Mouse (Mus musculus): ENCODE measurements around the gene Tes.
"Not testable (repeated sequence)": the region's sequence is repeated elsewhere in the genome, so short reads cannot be mapped to it uniquely, and the experiment has no call there.

Tes gene

DNA sequence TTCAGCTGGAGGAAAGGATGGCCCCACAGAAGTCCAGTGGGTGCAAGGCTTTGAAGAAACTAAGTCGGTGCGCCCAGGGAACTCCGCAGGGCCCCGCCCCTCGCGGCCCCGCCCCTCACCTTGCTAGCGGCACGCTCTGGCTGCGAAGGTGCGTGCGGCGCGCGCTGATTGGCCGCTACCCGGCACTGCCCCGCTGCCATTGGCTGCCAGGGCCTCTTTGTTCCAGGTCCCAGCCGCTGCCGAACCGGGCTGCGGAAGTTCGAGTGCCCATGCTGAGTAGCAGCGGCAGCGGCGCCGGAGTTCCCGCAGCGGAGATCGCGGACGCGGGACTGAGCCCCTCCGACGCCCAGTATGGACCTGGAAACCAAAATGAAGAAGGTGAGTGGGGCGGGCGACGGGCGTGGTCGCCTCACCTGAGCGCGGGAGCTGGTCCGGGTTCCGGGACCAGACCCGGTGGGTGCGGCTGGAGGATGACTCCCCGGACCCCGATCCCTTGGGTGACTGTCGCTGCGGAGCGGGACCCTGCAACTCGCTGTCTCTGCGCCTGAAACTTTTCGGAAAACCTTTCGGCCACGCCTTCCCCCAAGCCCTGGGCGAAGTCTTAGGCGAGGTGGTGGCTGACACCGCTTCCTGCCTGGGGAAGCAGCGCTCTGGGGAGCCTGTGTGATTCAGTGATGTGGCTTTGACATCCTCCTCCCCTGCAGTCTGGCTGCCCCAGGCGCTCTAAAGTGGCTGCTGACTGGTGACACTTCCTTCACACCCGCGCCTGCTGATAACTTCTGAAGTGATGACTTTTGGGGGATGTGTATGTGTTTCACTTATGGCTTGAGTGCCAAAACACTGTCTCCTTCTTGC is at the start of gene Tes:
TSS of gene Tes (plus strand) at position 214 of the 855 bp plus-strand sequence.
- peak; percentile 47 for DNase-seq (ENCODE audit: low read depth, low spot score)

DNA sequence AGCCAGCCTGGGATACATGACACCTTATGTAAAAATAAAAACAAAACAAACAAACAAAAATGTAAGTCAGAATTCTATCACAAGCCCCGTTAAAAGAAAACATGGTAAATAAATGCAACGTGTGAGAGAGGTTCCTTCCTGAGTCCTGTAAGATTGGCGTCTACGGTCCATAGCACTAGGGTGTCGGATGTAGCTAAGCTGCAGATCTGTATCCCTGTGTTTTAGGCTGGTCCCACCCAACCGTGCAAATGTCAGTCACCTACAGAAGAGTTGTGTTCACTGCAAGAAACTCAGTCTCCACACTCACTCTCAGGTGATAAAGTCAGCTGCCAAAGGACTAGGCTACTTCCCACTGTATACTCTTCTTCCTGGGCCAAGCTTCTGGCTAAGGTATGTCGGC is 39.1 kb upstream of the Tes start:
- no peak for DNase-seq (ENCODE audit: low read depth, low spot score)

GRCm38 (mm10) chr6:17027572-17027971 is 37.4 kb upstream of the Tes start:
- peak; percentile 45 for DNase-seq (ENCODE audit: low read depth, low spot score)

- DNase-seq (ENCODE audit: low read depth, low spot score), result no peak
These were observed 36.1 kb upstream of the Tes start for GRCm38 (mm10) chr6:17028809-17029208.

DNA sequence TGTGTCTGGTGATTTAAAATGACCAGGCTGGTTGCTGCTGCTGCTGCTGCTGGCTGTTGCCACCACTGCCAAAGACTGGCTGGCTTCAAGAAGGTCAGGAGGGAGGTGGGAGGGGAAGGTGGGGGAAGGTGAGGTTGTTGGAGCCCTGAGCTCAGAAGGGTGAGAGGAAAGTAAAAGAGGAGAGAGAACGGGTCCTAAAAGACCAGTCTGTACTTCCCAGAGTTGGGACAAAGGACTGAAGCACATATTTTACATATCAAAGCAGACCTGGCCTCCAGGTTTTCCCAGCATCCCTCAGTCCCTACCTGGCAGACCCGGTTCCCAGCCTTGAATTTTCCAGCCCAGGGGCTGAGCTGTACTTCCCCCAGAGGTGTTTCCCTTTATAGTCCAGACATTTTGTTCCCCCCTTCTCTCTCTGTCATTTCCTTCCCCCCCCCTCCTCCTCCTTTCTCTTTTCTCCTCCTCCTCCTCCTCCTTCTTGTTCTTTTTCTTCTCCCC is 32.7 kb upstream of the Tes start:
- no peak for DNase-seq (ENCODE audit: low read depth, low spot score)

GRCm38 (mm10) chr6:17034095-17034494 is 30.9 kb upstream of the Tes start:
- no peak for DNase-seq (ENCODE audit: low read depth, low spot score)

GRCm38 (mm10) chr6:17035228-17035627 is 29.7 kb upstream of the Tes start:
- DNase-seq (ENCODE audit: low read depth, low spot score), result no peak

- no peak for DNase-seq (ENCODE audit: low read depth, low spot score)
These were observed 13.4 kb upstream of the Tes start for GRCm38 (mm10) chr6:17051432-17052025.

GRCm38 (mm10) chr6:17053028-17053660 is 11.8 kb upstream of the Tes start:
- DNase-seq (ENCODE audit: low read depth, low spot score), result no peak

DNA sequence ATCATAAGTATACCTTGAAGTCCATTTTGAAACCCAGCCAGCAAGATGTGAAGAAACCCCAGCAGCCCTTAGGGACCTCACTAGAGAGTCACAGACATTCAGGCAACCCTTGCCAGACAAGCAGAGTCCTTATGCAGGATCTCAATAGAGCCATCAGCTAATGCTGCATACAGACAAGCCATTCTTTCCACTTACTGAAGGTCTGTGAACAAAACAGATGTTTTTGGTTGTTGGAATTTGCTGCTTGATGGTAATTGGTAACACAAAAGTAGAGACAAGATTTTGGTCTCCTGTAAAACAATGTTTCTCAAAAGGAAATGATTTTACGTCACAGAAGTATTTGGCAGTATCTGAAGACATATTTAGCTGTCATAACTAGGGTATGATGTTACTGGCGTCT is 10.2 kb upstream of the Tes start:
- DNase-seq (ENCODE audit: low read depth, low spot score), result no peak

GRCm38 (mm10) chr6:17055659-17056058 is 9.3 kb upstream of the Tes start:
- no peak for DNase-seq (ENCODE audit: low read depth, low spot score)

DNA sequence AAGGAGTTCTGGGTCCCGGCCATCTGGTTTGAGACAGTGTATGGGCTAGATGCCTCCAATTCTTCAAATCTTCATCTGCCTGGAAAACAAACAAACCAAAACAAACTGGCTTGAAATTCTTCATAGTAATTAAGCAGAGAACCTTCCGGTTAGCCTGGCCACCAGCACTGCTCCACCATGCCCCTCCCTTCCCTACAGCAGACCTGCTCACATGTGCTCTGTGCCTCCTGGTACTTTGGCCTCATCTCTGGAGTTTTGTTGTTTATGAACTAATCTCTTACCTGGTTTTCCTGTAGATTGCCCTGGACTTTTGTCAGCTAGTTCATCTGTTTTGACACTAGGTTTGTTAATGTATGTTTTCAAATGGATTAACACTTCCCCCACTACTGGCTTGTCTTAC is 5.4 kb upstream of the Tes start:
- DNase-seq (ENCODE audit: low read depth, low spot score), result no peak

DNA sequence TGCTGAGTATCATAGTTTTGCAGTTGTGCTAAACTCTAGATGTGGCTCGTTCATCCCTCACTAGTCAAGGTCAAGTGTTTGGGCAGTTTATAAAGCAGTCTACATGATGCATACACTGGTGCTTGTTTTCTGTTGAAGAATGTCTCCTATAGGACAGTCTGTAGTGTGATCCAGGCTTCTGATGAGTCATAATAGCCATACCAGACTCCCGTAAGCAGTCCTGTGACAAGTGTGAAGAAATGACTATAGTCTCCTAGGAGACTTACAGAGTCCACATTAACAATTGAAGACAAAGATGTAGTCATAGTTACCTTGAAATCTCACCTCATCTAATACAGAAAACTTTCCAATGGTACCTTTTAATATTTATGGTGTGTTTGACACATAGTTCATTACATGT is 4.8 kb upstream of the Tes start:
- DNase-seq (ENCODE audit: low read depth, low spot score), result no peak

DNA sequence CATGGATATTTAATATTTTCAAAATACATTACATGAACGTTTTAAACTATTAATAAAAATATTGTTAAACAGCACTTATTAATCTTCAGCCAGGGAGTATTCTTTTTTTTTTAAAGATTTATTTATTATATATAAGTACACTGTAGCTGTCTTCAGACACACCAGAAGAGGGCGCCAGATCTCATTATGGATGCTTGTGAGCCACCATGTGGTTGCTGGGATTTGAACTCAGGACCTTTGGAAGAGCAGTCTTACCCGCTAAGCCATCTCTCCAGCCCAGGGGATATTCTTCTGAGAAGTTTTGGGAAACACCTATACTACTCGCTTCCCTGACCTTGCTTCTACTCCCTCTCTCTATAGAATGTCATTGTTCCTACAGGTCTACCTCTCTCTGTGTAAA is 3.1 kb upstream of the Tes start:
- not testable (repeated sequence) for DNase-seq (ENCODE audit: low read depth, low spot score)

DNA sequence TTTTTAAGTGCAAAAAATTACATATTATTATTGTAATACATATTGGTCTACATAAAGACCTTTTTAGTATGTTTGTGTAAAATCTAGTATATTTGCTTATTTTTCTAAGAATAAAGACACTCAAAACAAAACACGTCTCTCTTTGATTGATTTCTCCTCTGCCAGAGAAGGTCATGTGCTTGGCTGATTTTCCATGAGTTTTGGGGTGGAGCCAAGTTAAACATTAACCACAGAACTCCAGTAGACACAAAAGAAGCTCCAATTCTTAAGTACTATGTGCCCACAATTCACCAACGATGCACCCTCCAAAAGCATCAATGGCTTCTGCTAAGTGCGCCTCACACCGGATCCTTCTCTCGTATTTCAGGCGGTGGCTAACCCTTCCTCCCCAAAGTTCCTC is 2.6 kb upstream of the Tes start:
- DNase-seq (ENCODE audit: low read depth, low spot score), result no peak

DNA sequence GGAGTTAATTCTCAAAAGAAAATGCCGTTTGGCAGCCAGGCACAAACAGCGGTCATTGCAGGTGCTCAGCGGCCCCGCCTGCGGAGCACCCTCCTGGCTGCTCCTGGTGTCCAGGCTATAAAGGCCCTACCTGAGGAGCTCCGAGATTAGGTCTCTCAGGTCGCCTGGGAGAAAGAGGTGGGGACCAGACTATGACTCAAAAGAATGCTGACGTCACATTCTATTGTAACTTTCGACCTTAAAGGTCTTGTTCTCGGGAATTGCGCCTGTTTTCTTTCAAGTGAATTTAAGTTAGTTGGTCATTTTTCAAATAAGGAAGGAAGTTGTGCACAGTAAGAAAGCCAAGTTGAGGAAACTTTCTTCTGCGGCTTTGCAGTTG is 831 bp downstream of the Tes start:
- DNase-seq (ENCODE audit: low read depth, low spot score), result no peak

DNA sequence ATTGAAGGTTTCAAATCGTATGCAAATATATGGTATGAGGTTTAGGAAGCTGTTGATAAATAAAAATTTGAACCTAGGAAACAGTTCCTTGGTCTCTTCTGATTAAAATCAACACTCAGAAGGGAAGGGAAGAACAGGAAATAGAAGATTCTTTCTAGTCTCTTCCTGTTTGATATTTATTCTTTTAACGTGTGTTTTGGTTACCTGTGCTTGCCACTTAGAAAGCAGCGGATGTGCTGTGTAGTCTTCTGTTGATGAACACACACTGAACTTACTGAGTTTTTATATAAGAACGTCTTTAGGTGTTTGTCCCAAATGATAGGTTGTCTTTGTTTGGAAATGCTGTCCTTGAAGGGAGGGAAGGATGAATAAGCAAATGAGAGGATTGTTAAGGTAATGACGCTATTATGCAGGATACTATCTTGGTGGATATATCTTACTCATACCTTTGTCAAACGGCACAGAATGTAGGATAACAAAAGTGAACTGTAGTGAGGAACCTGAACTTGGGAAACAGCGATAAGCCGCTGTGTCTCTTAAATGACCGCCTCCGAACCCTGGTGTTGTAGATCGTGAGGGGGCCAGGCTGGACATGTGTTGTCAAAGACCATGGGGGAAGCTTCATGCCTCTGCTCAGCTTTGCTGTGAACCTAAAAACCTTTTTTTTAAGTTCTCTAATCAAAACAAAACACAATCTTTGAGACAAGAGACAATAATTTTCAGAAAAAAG is 1.4 kb downstream of the Tes start:
- no peak for DNase-seq (ENCODE audit: low read depth, low spot score)

GRCm38 (mm10) chr6:17071899-17072298 is 7.0 kb downstream of the Tes start:
- DNase-seq (ENCODE audit: low read depth, low spot score), result no peak

- DNase-seq (ENCODE audit: low read depth, low spot score), result no peak
These were observed 7.4 kb downstream of the Tes start for GRCm38 (mm10) chr6:17072338-17072737.

- DNase-seq (ENCODE audit: low read depth, low spot score), result no peak
These were observed 8.0 kb downstream of the Tes start for GRCm38 (mm10) chr6:17072763-17073484.

GRCm38 (mm10) chr6:17077270-17077669 is 12.3 kb downstream of the Tes start:
- DNase-seq (ENCODE audit: low read depth, low spot score), result no peak
